Mouse (Mus musculus): ENCODE results near the gene Arhgap21.

- TF ChIP-seq CTCF (IDR thresholded peaks at IDR 0.05; ENCODE audit: low read depth) (no peak), EP300 (optimal IDR thresholded peaks at IDR 0.05) (no peak)
Measured at GRCm38 (mm10) chr2:20934406-20934805, 34.3 kb downstream of the Arhgap21 start.
